Mouse (Mus musculus): Measurements from ENCODE around the gene Arsb. TPM values are rescaled to one million over a fixed set of nuclear protein-coding genes. Genes with fewer than 3 reads are reported as not detected.

Arsb gene
- total RNA-seq, 2 experiments from 2014 or later, result 3.3 to 16.0 TPM

GRCm38 (mm10) chr13:93877924-93878323 lies 106.5 kb downstream of the Arsb start:
- ATAC-seq (replicated peaks; ENCODE audit: low FRiP score, low TSS enrichment, poor library complexity, severe bottlenecking), result no peak

DNA sequence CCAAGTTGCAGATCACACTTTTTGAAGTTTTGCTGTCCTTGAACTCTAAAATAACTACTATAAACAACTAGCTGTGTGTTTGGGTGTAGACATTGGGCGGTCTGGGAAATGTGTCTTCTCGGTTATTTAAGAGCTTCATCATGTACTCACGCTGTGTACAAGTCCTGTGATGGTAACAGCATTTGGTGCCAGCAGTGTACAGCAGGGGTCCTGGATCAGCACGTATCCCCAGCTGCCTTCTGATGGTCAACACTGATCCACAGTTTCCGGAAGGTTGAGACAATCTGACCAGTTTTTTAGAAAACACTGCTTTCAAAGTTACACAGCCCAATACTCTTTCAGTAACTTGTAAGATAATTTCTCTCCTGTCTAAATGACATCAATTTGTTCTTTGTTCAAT lies 108.0 kb downstream of the Arsb start:
- ATAC-seq (replicated peaks; ENCODE audit: low FRiP score, low TSS enrichment, poor library complexity, severe bottlenecking), result no peak

DNA sequence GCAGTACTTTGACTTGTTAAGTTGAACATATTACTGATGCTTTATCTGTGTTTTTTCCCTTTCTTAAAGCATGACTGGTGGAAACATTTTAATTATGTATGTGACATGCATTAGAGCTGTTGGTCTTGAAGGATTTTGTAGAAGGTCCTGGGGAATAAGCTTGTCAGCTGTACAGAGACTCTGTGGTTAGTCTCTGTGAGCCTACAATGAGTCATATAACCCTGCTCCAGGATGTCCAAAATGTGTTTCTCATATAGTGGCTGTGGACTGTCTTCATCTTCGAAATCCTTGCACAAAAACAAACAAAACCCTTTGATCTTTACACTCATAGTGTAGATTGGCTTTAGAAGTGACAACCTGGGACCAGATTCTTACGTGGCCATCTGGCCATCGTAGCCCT lies 110.7 kb downstream of the Arsb start:
- no peak for ATAC-seq (replicated peaks; ENCODE audit: low FRiP score, low TSS enrichment, poor library complexity, severe bottlenecking)

GRCm38 (mm10) chr13:93886999-93887398 lies 115.6 kb downstream of the Arsb start:
- ATAC-seq (replicated peaks; ENCODE audit: low FRiP score, low TSS enrichment, poor library complexity, severe bottlenecking), result no peak

- no peak for ATAC-seq (replicated peaks; ENCODE audit: low FRiP score, low TSS enrichment, poor library complexity, severe bottlenecking)
Measured at GRCm38 (mm10) chr13:93888196-93888595, 116.8 kb downstream of the Arsb start.

DNA sequence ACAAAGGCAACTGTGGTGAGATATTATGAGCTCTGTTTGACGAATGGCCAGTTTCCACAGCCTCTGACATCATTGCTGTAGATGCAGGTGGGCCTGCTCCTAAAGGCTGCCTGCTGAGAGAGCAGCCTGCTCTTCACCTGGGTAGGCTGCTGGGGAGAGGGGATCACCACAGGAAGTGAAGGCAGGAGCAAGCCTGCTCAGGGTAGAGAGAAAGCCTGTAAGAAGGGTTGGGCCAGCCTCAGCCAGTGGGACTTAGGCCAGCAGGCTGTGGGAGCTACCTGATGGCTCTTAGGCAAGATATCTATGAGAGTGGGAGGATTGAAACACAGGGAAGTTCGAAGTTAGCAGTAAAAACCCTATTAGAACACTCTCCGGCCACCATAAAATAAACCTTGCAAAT lies 117.5 kb downstream of the Arsb start:
- no peak for ATAC-seq (replicated peaks; ENCODE audit: low FRiP score, low TSS enrichment, poor library complexity, severe bottlenecking)

DNA sequence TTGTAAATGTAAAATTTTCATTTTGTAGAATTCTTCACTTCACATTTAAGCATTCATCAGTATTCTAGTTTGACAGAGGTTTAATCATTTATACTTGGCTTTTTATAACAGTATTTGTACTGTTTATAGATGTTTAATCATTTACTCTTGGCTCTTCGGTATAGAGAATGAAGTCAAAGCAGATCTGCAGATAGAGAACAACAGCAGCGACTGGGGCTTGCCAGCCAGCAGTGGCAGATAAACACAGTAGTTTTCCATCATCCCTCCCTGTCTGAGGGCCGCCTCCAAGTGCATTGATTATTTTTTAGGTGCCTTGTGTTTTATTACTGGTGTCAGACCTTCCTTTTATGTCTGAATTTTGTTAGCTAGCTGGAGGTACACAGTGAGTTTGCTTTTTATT lies 118.6 kb downstream of the Arsb start:
- no peak for ATAC-seq (replicated peaks; ENCODE audit: low FRiP score, low TSS enrichment, poor library complexity, severe bottlenecking)

GRCm38 (mm10) chr13:93891276-93891675 lies 119.8 kb downstream of the Arsb start:
- no peak for ATAC-seq (replicated peaks; ENCODE audit: low FRiP score, low TSS enrichment, poor library complexity, severe bottlenecking)

GRCm38 (mm10) chr13:93892101-93892500 lies 120.7 kb downstream of the Arsb start:
- ATAC-seq (replicated peaks; ENCODE audit: low FRiP score, low TSS enrichment, poor library complexity, severe bottlenecking), result no peak

- no peak for ATAC-seq (replicated peaks; ENCODE audit: low FRiP score, low TSS enrichment, poor library complexity, severe bottlenecking)
Measured at GRCm38 (mm10) chr13:93894105-93894504, 122.7 kb downstream of the Arsb start.

DNA sequence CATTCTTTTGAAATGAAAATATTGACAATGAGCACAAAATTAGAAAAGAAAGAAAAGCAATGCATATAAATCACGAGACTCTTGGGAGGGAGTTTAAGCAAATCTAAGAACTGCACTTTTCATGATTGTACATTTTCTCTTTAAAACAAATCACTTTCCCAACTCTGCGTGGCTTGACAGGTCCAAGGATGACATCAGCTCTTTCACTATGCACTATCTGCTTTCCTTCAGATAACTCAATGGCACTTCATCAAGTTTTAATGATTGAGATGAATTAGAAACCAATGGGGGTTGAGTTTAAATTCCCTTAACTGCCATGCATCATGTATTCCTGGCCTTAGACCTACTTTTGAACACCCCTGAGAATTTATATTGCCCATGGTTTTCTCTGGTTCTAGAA lies 124.0 kb downstream of the Arsb start:
- no peak for ATAC-seq (replicated peaks; ENCODE audit: low FRiP score, low TSS enrichment, poor library complexity, severe bottlenecking)

DNA sequence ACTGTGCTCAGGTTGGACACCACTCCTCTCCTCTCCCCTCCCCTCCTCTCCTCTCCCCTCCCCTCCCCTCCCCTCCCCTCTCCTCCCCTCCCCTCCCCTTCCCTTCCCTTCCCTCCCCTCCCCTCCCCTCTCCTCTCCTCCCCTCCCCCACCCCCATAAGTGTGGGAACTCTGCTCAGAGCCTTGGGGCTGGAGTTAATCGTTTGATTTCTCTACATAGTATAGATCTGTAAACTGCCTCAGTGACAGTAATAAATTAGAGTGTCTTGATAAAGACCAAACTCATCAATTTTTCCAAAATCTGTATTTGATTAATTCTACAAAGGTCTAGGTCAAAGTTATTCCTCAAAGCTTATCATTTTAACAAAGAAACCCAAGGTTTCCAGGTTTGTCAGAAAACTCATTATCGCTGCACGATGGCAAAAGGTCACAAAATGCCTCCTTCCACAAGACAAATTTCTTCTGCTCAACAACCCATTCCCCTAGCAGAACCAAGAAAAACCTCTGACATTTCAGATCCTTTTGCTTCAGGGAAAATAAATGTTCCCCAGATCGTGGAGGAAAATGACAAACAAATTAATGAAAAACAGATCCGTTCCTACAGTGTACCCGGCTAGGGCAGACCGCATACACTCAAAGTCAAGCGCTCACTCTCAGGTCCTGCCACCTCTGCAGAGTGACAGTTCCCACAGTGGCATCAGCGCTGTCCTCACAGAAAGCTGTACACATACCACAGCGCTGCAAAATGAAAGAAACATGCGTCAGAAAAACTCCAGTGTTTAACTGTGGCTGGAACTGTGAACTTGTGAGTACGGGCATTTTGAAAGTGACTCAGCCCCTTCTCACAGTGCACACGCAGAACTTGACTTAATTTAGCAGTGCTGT lies 126.8 kb downstream of the Arsb start:
- 0 out of 2 replicates have a peak, but pooled peaks have one; percentile 41 for ATAC-seq (replicated peaks; ENCODE audit: low FRiP score, low TSS enrichment, poor library complexity, severe bottlenecking)

DNA sequence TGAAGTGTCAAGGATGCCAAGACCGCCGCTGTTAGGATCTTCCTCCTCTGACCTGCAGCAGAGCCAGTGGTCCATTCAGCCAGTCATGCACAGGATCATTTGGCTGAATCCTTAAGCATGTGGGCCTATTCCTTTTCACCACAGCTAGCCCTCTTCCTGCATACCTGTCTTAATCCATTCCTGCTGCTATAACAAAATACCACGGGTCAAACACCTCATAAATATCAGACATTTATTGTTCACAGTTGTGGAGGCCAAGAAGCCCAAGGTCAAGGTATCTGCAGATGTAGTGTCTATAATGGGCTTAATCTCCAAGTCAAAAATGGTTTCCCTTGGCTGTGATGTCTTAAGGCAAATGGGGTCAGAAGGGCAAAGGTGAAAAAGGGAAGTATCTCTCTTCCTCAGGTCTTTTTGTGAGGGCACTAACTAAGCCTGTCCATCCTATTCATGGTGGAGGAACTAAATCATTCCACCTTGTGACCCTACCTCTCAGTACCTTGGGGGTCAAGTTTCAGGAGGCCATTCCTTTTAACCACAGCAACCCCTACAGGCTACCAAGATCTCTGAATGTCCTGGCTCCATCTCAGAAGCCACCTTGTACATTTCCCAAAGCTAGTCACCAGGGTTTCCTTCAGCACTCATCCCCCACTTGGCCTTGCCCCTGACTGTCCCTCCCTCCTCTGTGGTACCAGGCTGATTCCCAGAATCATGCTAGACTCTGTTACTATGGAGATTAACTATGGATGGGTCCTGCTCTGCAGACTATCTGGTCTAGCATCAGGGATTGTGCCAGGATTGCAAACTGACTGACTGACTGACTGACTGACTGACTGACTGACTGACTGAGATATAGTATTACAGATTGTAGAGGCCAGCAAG lies 128.2 kb downstream of the Arsb start:
- ATAC-seq (replicated peaks; ENCODE audit: low FRiP score, low TSS enrichment, poor library complexity, severe bottlenecking), result no peak

- ATAC-seq (replicated peaks; ENCODE audit: low FRiP score, low TSS enrichment, poor library complexity, severe bottlenecking), result no peak
Measured at GRCm38 (mm10) chr13:93900934-93901626, 129.7 kb downstream of the Arsb start.

DNA sequence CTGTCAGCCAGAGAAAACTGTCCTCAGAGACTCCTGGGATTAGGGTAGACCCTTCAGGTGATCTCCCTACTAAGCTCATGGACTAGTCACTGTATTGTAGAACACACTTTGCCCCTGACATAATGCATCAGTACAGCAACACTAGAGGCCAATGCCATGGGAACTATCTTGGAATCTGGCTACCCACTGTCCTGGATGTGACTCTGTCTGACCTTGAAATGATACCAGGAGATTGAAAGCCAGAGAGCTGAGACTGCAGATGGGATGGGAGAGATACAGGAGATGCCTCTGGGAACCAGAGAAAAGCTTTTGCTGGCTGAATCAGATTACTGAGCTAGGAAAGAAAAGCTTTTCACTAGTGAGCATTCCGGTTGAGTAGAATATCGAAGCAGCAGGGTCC lies 130.7 kb downstream of the Arsb start:
- ATAC-seq (replicated peaks; ENCODE audit: low FRiP score, low TSS enrichment, poor library complexity, severe bottlenecking), result no peak

DNA sequence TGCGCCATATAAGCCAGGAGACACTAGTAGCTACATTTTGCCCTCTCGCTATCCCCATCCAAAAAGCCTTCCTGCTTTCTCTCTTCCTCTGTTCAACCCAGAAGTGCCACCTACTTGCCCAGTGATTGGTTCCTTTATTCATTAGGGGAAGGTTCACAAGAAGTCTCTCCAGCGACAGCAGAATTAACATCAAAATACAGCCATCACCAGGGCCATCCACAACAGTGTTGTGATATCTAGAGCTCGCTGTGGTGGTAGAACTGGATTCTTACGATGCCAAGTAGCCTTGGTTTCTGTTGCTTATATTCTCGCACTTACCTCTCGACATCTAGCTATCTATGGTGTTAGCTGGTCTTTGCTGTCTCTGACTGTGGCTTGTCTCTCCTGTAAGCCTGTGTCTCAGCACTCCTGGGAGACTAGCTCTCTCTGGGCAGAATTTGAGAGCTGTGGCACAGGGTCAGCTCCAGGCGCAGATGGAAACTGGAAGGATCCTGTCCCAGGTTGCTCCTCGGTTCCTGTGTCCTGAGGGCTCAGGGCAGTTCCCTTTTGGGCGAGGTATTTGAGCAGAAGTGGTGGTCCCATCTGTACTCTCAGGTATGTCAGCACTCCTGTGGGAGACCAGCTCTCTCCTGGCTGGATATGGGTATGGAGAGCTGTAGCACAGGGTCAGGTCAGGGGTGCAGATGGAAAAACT lies 135.3 kb downstream of the Arsb start:
- ATAC-seq (replicated peaks; ENCODE audit: low FRiP score, low TSS enrichment, poor library complexity, severe bottlenecking), result no peak

GRCm38 (mm10) chr13:93907971-93908370 lies 136.5 kb downstream of the Arsb start:
- ATAC-seq (replicated peaks; ENCODE audit: low FRiP score, low TSS enrichment, poor library complexity, severe bottlenecking), result no peak

- ATAC-seq (replicated peaks; ENCODE audit: low FRiP score, low TSS enrichment, poor library complexity, severe bottlenecking), result no peak
Measured at GRCm38 (mm10) chr13:93909847-93910246, 138.4 kb downstream of the Arsb start.

DNA sequence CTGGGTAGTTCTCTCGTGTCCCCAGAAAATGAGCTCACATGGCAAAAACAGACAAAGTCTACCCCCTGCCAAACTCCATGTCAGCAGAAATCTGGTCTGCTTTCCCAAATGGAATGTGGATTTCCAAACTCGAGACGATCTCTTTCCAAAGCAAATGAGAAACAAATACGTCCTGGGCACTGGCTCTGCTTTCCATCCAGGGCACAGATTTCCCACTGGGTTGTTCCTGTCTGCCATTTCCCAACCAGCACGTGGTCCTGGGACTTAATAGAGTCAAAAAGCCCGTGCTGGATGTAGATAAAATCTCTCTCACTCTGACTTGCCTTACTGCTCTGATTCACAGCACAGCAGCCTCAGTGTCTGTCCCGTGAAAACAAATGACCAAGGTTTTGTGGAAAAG lies 139.6 kb downstream of the Arsb start:
- no peak for ATAC-seq (replicated peaks; ENCODE audit: low FRiP score, low TSS enrichment, poor library complexity, severe bottlenecking)

Measured in megakaryocyte-erythroid progenitor cell, adult 5-6 weeks (primary cell).